Mouse (Mus musculus) spleen, postnatal 10 days (tissue): Measurements from ENCODE around the gene Cyp2b9.
"Not testable (repeated sequence)": the region's sequence is repeated elsewhere in the genome, so short reads cannot be mapped to it uniquely, and the experiment has no call there.

Source experiments
- DNase-seq, 2 experiments: peaks; one replicate each; pipeline ENCODE4 v3.0.0; 2021 to 2022; ENCODE audit warnings: low spot score in 2 of 2

Gene Cyp2b9

GRCm38 (mm10) chr7:26173111-26173510, at the start of gene Cyp2b9:
Cyp2b9 (plus strand) TSS chr7:26173411.
- DNase-seq = not testable (repeated sequence)

GRCm38 (mm10) chr7:26139623-26140022, 33.6 kb upstream of the Cyp2b9 start:
- not testable (repeated sequence) for DNase-seq

GRCm38 (mm10) chr7:26143657-26144056, 29.6 kb upstream of the Cyp2b9 start:
- DNase-seq = not testable (repeated sequence)

GRCm38 (mm10) chr7:26168765-26169536, 4.3 kb upstream of the Cyp2b9 start:
- DNase-seq = not testable (repeated sequence)

GRCm38 (mm10) chr7:26201083-26201482, 27.9 kb downstream of the Cyp2b9 start:
- DNase-seq = no peak

- not testable (repeated sequence) for DNase-seq
These were observed 86.8 kb downstream of the Cyp2b9 start, which contains the start of gene Vmn1r184 for GRCm38 (mm10) chr7:26260034-26260433. Vmn1r184 (plus strand) TSS chr7:26260334.
